ENCODE assay signal across 15 mouse cellular contexts in genomic region chr15:12103763-12104162, GRCm38 (mm10). TPM values are rescaled to one million over a fixed set of nuclear protein-coding genes. Genes with fewer than 3 reads are reported as not detected.
DNase-seq lines count a peak whose midpoint lies in the region; ATAC-seq and TF ChIP-seq lines count a peak whose summit lies in the region.
"Had no signal": no experiment of that assay in that cellular context is flagged by ENCODE, and none has a peak within 500 bp of the region (broad histone marks: within the 10 kb centered on the region; RNA-seq: fewer than 3 reads in every experiment).

No protein-coding gene starts in this region.

- TF ChIP-seq CTCF in testis, adult 2 months (IDR thresholded peaks at IDR 0.05; ENCODE audit: control insufficient read depth, insufficient read depth, insufficient replicate concordance, low read depth, low read length), result no peak

- WGBS in kidney, embryonic 14.5 days, result 62% methylated on average over 3 of the region's 3 CpGs

- H3K27me3 ChIP-seq in kidney, embryonic 14.5 days (ENCODE audit: control insufficient read depth, insufficient read depth, low read length), result no peaks in the 10 kb centered on the region
- H3K27me3 ChIP-seq in testis, adult 2 months (ENCODE audit: control insufficient read depth, insufficient read depth, low read length), result no peaks in the 10 kb centered on the region
- H3K27me3 ChIP-seq: embryonic facial prominence, embryonic 12.5 days; liver, embryonic 13.5 days had no signal

- H3K27ac ChIP-seq in kidney, embryonic 14.5 days (ENCODE audit: low read depth, low read length), result no peak overlapping the region
- H3K27ac ChIP-seq in testis, adult 2 months (ENCODE audit: control insufficient read depth, insufficient read depth, low read depth, low read length), result no peak overlapping the region
- H3K27ac ChIP-seq: embryonic facial prominence, embryonic 12.5 days; left cerebral cortex, adult 2 months; liver, embryonic 13.5 days had no signal

- no peaks in the 10 kb centered on the region for H3K4me1 ChIP-seq in kidney, embryonic 14.5 days (ENCODE audit: control insufficient read depth, insufficient read depth, low read length)
- H3K4me1 ChIP-seq in testis, adult 2 months (ENCODE audit: control insufficient read depth, insufficient read depth, low read length), result peaks cover 6% of the 10 kb centered on the region
- H3K4me1 ChIP-seq: embryonic facial prominence, embryonic 12.5 days; liver, embryonic 13.5 days had no signal

- ATAC-seq in frontal cortex, adult (ENCODE audit: low TSS enrichment), result peak; percentile 67
- no peak for ATAC-seq in kidney, embryonic 14.5 days (ENCODE audit: low FRiP score, low TSS enrichment)
- ATAC-seq: intestine, embryonic 16.5 days had no signal

- DNase-seq in frontal cortex, postnatal 14 days (ENCODE audit: low spot score in 2 of 2), result no peak
- peak; percentile 16 for DNase-seq in kidney, postnatal 14 days
- no peak for DNase-seq in testis, postnatal 14 days (ENCODE audit: low spot score)
- DNase-seq in thymus, postnatal 14 days, result no peak
- DNase-seq in T-cell, adult 2 months (ENCODE audit: low spot score), result no peak
- DNase-seq: cerebellum, postnatal 25 days; liver, embryonic 13.5 days; thymus, adult 18-20 months had no signal

- no peak overlapping the region for H3K4me3 ChIP-seq in kidney, embryonic 14.5 days (ENCODE audit: low read length)
- peak overlapping the region; percentile 25 for H3K4me3 ChIP-seq in testis, adult 2 months (ENCODE audit: control insufficient read depth, low read depth, low read length)
- H3K4me3 ChIP-seq: embryonic facial prominence, embryonic 12.5 days; left cerebral cortex, adult 2 months; liver, embryonic 13.5 days; megakaryocyte, embryonic 14.5 days had no signal

- no peak for TF ChIP-seq POLR2A in testis, adult 2 months (IDR thresholded peaks at IDR 0.05; ENCODE audit: control insufficient read depth, low read depth, low read length)

- no peaks in the 10 kb centered on the region for H3K36me3 ChIP-seq in kidney, embryonic 14.5 days (ENCODE audit: control insufficient read depth, insufficient read depth, low read length)
- no peaks in the 10 kb centered on the region for H3K36me3 ChIP-seq in testis, adult 2 months (ENCODE audit: control insufficient read depth, insufficient read depth, low read length)
- H3K36me3 ChIP-seq: embryonic facial prominence, embryonic 12.5 days; liver, embryonic 13.5 days had no signal

- no peak overlapping the region for H3K4me2 ChIP-seq in kidney, embryonic 14.5 days (replicated peaks; ENCODE audit: low read depth, low read length)
- H3K4me2 ChIP-seq: embryonic facial prominence, embryonic 12.5 days; liver, embryonic 13.5 days had no signal

- no peak overlapping the region for H3K9ac ChIP-seq in kidney, embryonic 14.5 days (ENCODE audit: low read depth, low read length)
- H3K9ac ChIP-seq: embryonic facial prominence, embryonic 12.5 days; liver, embryonic 13.5 days had no signal

- H3K9me3 ChIP-seq in kidney, embryonic 14.5 days (ENCODE audit: control insufficient read depth, low read length), result no peaks in the 10 kb centered on the region
- H3K9me3 ChIP-seq: embryonic facial prominence, embryonic 12.5 days; liver, embryonic 13.5 days had no signal

RNA-seq across cellular contexts. Expression of gene Zfr, which starts 13.9 kb away (rescaled TPM):
- polyA plus RNA-seq in kidney, embryonic 14.5 days (2014; fragmentation: Nextera tagmentation; extraction: Ambion mirVana), result 83.8 and 154 TPM in 2 replicates
- 146 and 184 TPM in 2 replicates for polyA plus RNA-seq in testis, adult 2 months (2012; rRNA removed)
